Mouse (Mus musculus) mature B cell (primary cell): Measurements from ENCODE around the gene Etl4.

ENCODE experiments used
- in situ Hi-C: fragments of 300-500 bp; cut with MboI; formaldehyde crosslinking; loops from 2 replicates; pipeline ENCODE4 v1.14.3; 2019

Gene Etl4

GRCm38 (mm10) chr2:19909171-19909899 is at the start of gene Etl4:
Gene Etl4, plus strand, starts transcription at chr2:19909780.
- in situ Hi-C loops = no loop called here

DNA sequence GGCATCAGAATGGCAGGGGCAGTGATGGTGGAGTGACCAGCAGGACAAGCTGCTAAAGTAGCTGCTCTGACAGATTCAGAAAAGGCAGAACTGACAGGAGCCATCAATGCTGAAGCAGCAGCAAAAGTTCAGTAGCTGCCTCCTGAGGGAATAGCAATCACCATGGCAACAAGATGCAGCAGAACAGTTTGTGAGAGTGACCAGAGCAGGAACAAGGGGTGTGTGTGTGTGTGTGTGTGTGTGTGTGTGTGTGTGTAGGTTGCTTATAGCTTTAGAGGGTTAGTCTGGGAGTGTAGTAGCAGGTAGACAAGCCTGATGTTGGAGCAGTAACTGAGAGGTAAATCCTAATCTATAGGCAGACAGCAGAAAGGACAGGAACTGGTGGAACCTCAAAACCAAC is 40.4 kb upstream of the Etl4 start:
- in situ Hi-C loops = no loop called here

GRCm38 (mm10) chr2:19871881-19872280 is 37.7 kb upstream of the Etl4 start:
- in situ Hi-C loops = no loop called here

- in situ Hi-C loops = no loop called here
Observed at GRCm38 (mm10) chr2:19890875-19891274, 18.7 kb upstream of the Etl4 start.

- in situ Hi-C loops = no loop called here
Observed at GRCm38 (mm10) chr2:19909900-19910780, 560 bp downstream of the Etl4 start.

GRCm38 (mm10) chr2:19910781-19911175 is 1.2 kb downstream of the Etl4 start:
- in situ Hi-C loops = no loop called here

DNA sequence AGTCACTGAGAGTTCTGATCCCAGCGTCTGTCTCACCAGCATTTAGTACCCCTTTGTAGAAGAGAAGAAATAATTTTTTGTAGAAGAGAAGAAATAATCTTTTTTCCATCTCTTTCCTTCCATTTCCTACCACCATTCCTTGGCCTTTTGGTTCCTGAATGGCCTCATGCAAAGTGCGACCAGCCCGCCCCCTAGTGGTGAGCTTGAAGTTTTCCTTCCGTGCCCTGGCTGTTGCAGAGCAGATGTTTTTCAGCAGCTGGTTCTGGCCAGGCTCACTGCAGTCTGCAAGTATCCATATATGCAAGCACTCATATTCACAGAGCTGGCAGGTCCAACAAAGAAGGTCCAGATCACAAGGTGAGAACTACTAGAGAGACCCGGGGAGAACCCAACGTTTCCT is 9.6 kb downstream of the Etl4 start:
- in situ Hi-C loops = no loop called here

DNA sequence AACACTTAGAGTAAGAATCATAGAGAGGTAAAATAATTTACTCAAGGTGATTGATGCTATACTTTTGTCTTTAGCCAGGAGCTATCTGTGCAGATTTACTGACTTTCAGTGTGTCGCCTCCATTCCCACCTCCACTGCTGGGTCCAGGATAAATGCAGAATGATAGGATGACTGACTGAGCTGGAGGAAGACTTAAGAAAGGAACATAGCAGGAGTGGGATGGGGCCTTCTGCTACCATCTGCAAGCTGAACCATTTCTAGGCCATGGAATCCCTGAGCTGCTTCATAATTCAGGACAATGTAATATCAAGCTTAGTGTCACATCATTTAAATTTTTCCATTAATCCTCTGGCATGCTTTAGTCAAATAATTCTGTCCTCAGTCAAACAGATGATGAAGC is 20.4 kb downstream of the Etl4 start:
- in situ Hi-C loops = no loop called here

DNA sequence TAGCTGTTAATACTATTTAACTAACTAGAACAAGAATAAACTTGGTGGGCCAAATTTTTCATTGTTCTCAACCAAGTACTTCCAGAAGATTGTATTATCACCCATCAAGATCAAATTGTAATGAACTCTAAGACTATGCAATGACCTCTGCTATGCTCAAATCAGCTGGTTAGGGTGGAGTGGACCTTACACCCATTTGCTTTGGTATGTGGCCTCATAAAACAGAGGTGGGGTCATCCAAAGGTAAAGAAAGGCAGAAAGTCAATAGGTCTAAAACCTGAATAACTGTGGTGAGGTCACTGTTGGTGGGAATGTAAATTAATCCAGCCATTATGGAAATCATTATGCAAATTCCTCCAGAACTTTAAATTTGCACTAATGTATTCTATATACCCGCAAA is 24.3 kb downstream of the Etl4 start:
- in situ Hi-C loops = no loop called here

DNA sequence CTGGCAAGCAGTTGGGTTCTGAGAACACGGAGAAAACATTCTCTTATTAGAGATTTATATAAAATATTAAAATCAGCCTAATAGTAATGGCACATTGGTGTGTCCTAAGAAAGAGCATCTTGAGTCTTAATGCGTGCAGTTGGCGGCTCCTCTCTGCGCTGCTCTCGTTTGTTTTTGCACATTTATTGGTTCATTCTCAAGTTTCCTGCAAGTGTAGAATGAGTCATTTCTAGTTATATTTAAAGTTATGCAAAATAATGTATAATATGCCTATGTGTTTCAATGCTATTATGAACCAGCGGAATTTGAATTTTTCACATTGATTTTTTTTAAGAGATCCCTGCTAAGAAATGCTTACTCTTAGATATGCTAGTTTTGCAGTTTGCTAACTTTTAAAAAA is 35.6 kb downstream of the Etl4 start:
- in situ Hi-C loops = no loop called here

DNA sequence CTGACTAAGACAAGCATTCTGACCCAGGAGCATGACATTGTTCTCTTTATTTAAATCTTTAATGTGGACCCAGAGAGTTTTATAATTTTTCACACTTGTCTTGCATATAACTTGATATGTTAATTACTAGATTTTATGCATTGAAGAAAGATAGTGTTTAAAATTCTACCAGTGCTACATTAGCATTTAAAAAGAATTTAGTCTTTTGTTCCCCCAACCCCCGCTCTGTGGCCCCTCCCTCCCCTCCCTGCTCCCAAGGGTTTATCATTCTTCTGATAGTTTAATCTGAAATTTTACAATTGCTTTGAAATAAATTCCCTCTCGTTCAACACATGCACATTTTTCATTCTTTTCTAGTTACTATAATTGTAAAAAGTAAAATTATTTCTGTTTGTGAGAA is 43.4 kb downstream of the Etl4 start:
- in situ Hi-C loops = no loop called here

DNA sequence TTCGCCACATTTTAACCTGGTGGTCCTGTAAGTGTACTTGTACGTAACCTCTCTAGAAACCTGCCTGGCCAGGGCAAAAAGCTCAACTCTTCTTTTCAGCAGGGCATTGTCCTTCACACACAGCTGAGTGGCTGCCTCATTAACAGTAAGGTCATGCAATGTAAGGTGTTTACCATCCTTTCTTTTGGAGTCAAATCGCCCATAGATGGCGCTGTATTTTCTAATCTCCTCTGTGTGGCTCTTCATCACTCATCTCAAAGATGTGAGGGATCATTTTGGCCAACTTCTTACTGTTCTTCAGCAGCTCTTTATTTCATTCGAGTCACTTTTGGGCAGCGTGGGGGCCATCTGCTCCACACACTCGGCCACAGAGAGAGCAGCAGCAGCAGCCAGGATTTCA is 56.9 kb downstream of the Etl4 start:
- in situ Hi-C loops = no loop called here

GRCm38 (mm10) chr2:20037671-20038070 is 128.1 kb downstream of the Etl4 start:
- in situ Hi-C loops = no loop called here

- in situ Hi-C loops = no loop called here
Observed at GRCm38 (mm10) chr2:20072377-20072776, 162.8 kb downstream of the Etl4 start.

DNA sequence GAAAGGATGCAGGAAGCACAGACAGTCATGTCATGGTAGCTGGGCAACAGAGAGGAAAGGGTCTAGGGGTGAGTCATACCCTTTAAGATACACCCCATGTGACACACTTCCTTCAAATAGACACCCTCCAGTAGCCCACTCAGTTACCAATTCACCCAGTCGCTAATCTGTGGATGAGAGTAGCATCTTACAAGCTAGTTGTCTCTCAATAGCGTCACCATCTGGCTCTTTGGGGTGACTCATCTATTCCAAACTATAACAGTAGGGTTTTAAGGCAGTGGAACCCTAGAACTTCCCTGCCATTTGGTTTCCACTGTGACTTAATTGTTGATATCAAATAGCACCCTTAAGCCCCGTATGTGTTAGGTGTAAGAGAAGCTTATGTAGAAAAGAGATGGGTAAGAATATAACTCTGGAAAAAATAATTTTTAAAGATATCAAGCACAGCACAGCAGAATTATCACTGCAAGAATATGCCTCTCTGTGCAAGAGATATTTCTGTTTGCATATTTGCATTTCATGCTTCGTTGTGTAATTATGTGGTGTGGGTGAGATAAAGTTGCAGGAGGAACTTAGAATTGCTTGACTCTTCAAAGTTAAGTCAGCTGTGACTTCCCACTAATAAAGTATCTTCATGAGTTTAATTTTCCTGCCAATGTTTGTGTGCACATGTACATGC is 166.7 kb downstream of the Etl4 start:
- in situ Hi-C loops = no loop called here

DNA sequence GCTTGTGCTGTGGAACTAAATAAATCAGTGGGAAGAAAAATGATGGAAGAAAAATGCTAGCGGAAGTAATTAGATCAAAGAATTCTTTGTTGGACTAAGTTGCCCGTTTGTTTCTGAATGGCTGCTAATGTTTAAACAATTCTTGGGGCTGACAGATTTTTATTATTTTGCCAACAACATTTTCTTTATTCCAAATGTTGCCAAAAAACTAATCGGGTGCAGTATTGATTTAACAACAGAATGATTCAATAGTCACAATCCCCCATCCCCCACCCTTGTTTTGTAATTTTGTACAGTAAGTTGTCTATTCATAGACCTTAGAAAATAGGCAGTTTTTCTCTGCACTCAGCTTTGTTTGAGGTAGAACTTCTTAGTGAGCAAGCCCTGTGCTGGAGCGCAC is 175.2 kb downstream of the Etl4 start:
- in situ Hi-C loops = no loop called here

- in situ Hi-C loops = no loop called here
Observed at GRCm38 (mm10) chr2:20105456-20105855, 195.9 kb downstream of the Etl4 start.

DNA sequence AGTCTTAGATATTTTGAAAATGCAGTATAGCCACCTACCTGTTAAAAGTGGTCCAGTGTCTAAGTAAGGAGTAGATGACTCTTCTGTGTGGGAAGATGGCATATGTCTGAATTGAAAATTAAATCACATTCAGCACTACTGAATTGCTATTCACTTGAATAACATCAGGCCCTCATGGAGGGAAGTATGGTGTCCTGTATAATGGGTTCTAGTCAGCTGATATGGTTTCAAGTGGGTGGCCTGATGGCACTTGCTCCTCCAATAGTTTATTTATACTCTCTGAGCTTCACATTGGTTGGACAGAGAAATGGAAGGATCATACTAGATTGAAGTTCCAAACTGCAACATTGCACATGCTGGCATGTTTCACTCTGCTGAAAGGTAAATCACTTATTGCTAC is 202.1 kb downstream of the Etl4 start:
- in situ Hi-C loops = no loop called here

GRCm38 (mm10) chr2:20125914-20126313 is 216.3 kb downstream of the Etl4 start:
- in situ Hi-C loops = no loop called here

- in situ Hi-C loops = no loop called here
Observed at GRCm38 (mm10) chr2:20131792-20132191, 222.2 kb downstream of the Etl4 start.

GRCm38 (mm10) chr2:20138426-20138825 is 228.8 kb downstream of the Etl4 start:
- in situ Hi-C loops = no loop called here

DNA sequence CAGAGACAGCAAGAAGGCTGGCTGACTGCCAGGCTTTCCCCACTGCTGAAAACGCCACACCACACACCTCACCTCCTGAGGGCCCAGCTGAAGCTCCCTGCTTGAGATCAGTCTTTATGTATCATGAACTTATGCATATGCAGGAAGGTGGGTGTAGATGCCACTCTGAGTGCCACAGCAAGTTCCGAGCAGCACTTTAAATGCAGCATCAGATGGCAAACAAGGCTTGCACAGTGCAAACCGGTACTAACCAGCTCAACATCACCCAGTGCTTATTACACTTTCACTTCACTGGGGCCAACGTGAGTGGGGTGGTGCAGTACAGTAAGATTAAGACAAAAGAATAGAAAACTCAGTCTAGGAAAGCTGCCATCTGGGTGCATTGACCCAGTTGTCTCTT is 235.8 kb downstream of the Etl4 start:
- in situ Hi-C loops = no loop called here

GRCm38 (mm10) chr2:20167073-20167472 is 257.5 kb downstream of the Etl4 start:
- in situ Hi-C loops = no loop called here
